Mouse (Mus musculus) MEL (cell line): ENCODE data around the gene Whamm. TPM values are rescaled to one million over a fixed set of nuclear protein-coding genes. Genes with fewer than 3 reads are reported as not detected.
A peak's percentile ranks its signal among the peaks of the same experiment; 100 is the strongest.

ENCODE experiments used
- DNase-seq: peaks from one replicate; pipeline ENCODE4 v3.0.0; 2011; ENCODE audit warnings: low read depth, low spot score
- H3K27ac ChIP-seq: 2 replicates; pipeline ENCODE4 v1.5.1; 2012; ENCODE audit warnings: low read depth, mild to moderate bottlenecking, control low read depth, low read length, moderate library complexity; ENCODE audit not compliant: control insufficient read depth
- H3K27me3 ChIP-seq, 2 experiments: fragments of 150-350 bp in 1 of 2; sonication (generic) in 1 of 2; 2 replicates each; pipeline ENCODE4 v1.6.1; 2012; ENCODE audit warnings: low read length in 2 of 2, mild to moderate bottlenecking in 2 of 2, improper control_type of control experiment in 1 of 2, moderate library complexity in 1 of 2; ENCODE audit not compliant: insufficient read depth in 2 of 2, control insufficient read depth in 1 of 2
- H3K36me3 ChIP-seq, 2 experiments: 2 replicates each; pipeline ENCODE4 v1.6.1; 2012 to 2014; ENCODE audit warnings: low read length in 2 of 2, improper control_type of control experiment in 1 of 2, inconsistent platforms in 1 of 2, mild to moderate bottlenecking in 1 of 2; ENCODE audit not compliant: insufficient read depth in 2 of 2, control insufficient read depth in 1 of 2
- H3K4me1 ChIP-seq, 2 experiments: fragments of 150-350 bp in 1 of 2; sonication (generic) in 1 of 2; 2 replicates each; pipeline ENCODE4 v1.6.1; 2012; ENCODE audit warnings: low read length in 2 of 2, improper control_type of control experiment in 1 of 2, mild to moderate bottlenecking in 1 of 2; ENCODE audit not compliant: insufficient read depth in 2 of 2, control insufficient read depth in 1 of 2
- H3K4me3 ChIP-seq, 2 experiments: fragments of 150-350 bp in 1 of 2; sonication (generic) in 1 of 2; 2 replicates each; pipeline ENCODE4 v1.5.1; 2012; ENCODE audit warnings: low read depth in 2 of 2, low read length in 2 of 2, mild to moderate bottlenecking in 2 of 2, moderate library complexity in 2 of 2, control low read depth in 1 of 2, improper control_type of control experiment in 1 of 2; ENCODE audit not compliant: control insufficient read depth in 1 of 2, insufficient read depth in 1 of 2
- H3K79me2 ChIP-seq: 2 replicates; pipeline ENCODE4 v1.6.1; 2012; ENCODE audit warnings: mild to moderate bottlenecking, low read length, moderate library complexity; ENCODE audit not compliant: control insufficient read depth, poor library complexity, insufficient read depth
- H3K9ac ChIP-seq: 2 replicates; pipeline ENCODE4 v1.6.1; 2012; ENCODE audit warnings: low read depth, mild to moderate bottlenecking, control low read depth, low read length, moderate library complexity; ENCODE audit not compliant: control insufficient read depth, poor library complexity, severe bottlenecking
- H3K9me3 ChIP-seq: fragments of 150-350 bp; sonication (generic); replicated peaks from 2 replicates; pipeline ENCODE4 v1.6.1; 2012; ENCODE audit warnings: mild to moderate bottlenecking, low read length, improper control_type of control experiment, moderate library complexity; ENCODE audit not compliant: insufficient read depth
- CTCF ChIP-seq, 3 experiments: IDR thresholded peaks in 2 of 3; conservative IDR thresholded peaks in 1 of 3; 2 replicates each; pipeline ENCODE4 v1.5.1; 2011 to 2012; ENCODE audit warnings: low read length in 3 of 3, low read depth in 2 of 3, mild to moderate bottlenecking in 2 of 3, improper control_type of control experiment in 1 of 3, inconsistent platforms in 1 of 3, mixed read lengths in 1 of 3, moderate library complexity in 1 of 3; ENCODE audit not compliant: control insufficient read depth in 1 of 3, insufficient read depth in 1 of 3, poor library complexity in 1 of 3, severe bottlenecking in 1 of 3
- EP300 ChIP-seq, 2 experiments: IDR thresholded peaks; 2 replicates each; pipeline ENCODE4 v1.6.1; 2011; ENCODE audit warnings: improper control_type of control experiment in 2 of 2, low read length in 2 of 2, low read depth in 1 of 2, mild to moderate bottlenecking in 1 of 2
- ETS1 ChIP-seq: IDR thresholded peaks from 2 replicates; pipeline ENCODE4 v1.6.1; 2012; ENCODE audit warnings: low read depth, mild to moderate bottlenecking, inconsistent platforms, low read length, improper control_type of control experiment, moderate library complexity
- GABPA ChIP-seq: IDR thresholded peaks from 2 replicates; pipeline ENCODE4 v1.6.1; 2012; ENCODE audit warnings: low read depth, mild to moderate bottlenecking, inconsistent platforms, low read length, improper control_type of control experiment, moderate library complexity
- GATA1 ChIP-seq: IDR thresholded peaks from 2 replicates; pipeline ENCODE4 v1.6.1; 2011; ENCODE audit warnings: low read depth, low read length, improper control_type of control experiment
- MAZ ChIP-seq: IDR thresholded peaks from 2 replicates; pipeline ENCODE4 v1.6.1; 2012; ENCODE audit warnings: low read depth, mild to moderate bottlenecking, inconsistent platforms, low read length, improper control_type of control experiment
- MXI1 ChIP-seq: IDR thresholded peaks from 2 replicates; pipeline ENCODE4 v1.6.1; 2011; ENCODE audit warnings: mild to moderate bottlenecking, low read depth, low read length, improper control_type of control experiment
- MYB ChIP-seq: IDR thresholded peaks from 2 replicates; pipeline ENCODE4 v1.6.1; 2011; ENCODE audit warnings: mild to moderate bottlenecking, low read depth, low read length, improper control_type of control experiment
- MYC ChIP-seq: IDR thresholded peaks from 2 replicates; pipeline ENCODE4 v1.6.1; 2011; ENCODE audit warnings: low read depth, mild to moderate bottlenecking, low read length, improper control_type of control experiment, moderate library complexity
- NELFE ChIP-seq: IDR thresholded peaks from 2 replicates; pipeline ENCODE4 v1.6.1; 2011; ENCODE audit warnings: low read depth, low read length, improper control_type of control experiment
- NRF1 ChIP-seq: IDR thresholded peaks from 2 replicates; pipeline ENCODE4 v1.6.1; 2014; ENCODE audit warnings: low read depth, mild to moderate bottlenecking, inconsistent platforms, low read length, improper control_type of control experiment, moderate library complexity; ENCODE audit not compliant: poor library complexity, insufficient read depth, severe bottlenecking
- RCOR1 ChIP-seq: IDR thresholded peaks from 2 replicates; pipeline ENCODE4 v1.6.1; 2012; ENCODE audit warnings: low read depth, mild to moderate bottlenecking, inconsistent platforms, low read length, improper control_type of control experiment
- SIN3A ChIP-seq: IDR thresholded peaks from 2 replicates; pipeline ENCODE4 v1.6.1; 2012; ENCODE audit warnings: low read length, improper control_type of control experiment, inconsistent platforms
- TAL1 ChIP-seq: IDR thresholded peaks from 2 replicates; pipeline ENCODE4 v1.6.1; 2012; ENCODE audit warnings: mild to moderate bottlenecking, inconsistent platforms, low read length, moderate library complexity, mixed read lengths
- TBP ChIP-seq: IDR thresholded peaks from 2 replicates; pipeline ENCODE4 v1.8.0; 2011; ENCODE audit warnings: low read depth, low read length, improper control_type of control experiment
- TCF12 ChIP-seq: IDR thresholded peaks from 2 replicates; pipeline ENCODE4 v1.6.1; 2014; ENCODE audit warnings: low read depth, mild to moderate bottlenecking, inconsistent platforms, low read length, improper control_type of control experiment, moderate library complexity
- UBTF ChIP-seq: IDR thresholded peaks from 2 replicates; pipeline ENCODE4 v1.6.1; 2012; ENCODE audit warnings: low read depth, mild to moderate bottlenecking, inconsistent platforms, low read length, improper control_type of control experiment, moderate library complexity, borderline replicate concordance; ENCODE audit not compliant: insufficient read depth
- USF2 ChIP-seq, 2 experiments: IDR thresholded peaks; 2 replicates each; pipeline ENCODE4 v1.6.1; 2011 to 2012; ENCODE audit warnings: improper control_type of control experiment in 2 of 2, low read length in 2 of 2, borderline replicate concordance in 1 of 2, inconsistent platforms in 1 of 2, low read depth in 1 of 2, mild to moderate bottlenecking in 1 of 2; ENCODE audit not compliant: insufficient read depth in 1 of 2
- ZKSCAN1 ChIP-seq: IDR thresholded peaks from 2 replicates; pipeline ENCODE4 v1.6.1; 2012; ENCODE audit warnings: low read depth, mild to moderate bottlenecking, inconsistent platforms, low read length, improper control_type of control experiment, moderate library complexity
- ZNF384 ChIP-seq: IDR thresholded peaks from 2 replicates; pipeline ENCODE4 v1.6.1; 2012; ENCODE audit warnings: low read depth, mild to moderate bottlenecking, inconsistent platforms, low read length, improper control_type of control experiment
- polyA plus RNA-seq, 2 experiments: library from polyadenylated mRNA; stranded (reverse) in 1 of 2; unstranded in 1 of 2; fragments of >175 nt in 1 of 2; fragments of >200 nt in 1 of 2; gene quantifications; 2 replicates each; pipeline versions ENCODE4 v1.2.1 to v1.2.4; 2012; ENCODE audit warnings: low replicate concordance in 2 of 2, low read depth in 1 of 2; ENCODE audit not compliant: insufficient read length in 2 of 2, insufficient read depth in 1 of 2, missing spikeins in 1 of 2
- total RNA-seq: library from RNA; depleted of rRNA; stranded (reverse); fragments of 300-350 nt; gene quantifications from 2 replicates; pipeline ENCODE4 v1.2.3, GENCODE M21; 2012

Gene Whamm
- total and polyA plus RNA-seq, 3 experiments: 9.4 to 22.9 TPM; not detected in 1

GRCm38 (mm10) chr7:81579312-81579711 lies 8.2 kb downstream of the Whamm start:
- Histone ChIP-seq H3K36me3 (peaks cover 0 to 32% of the 10 kb centered on the region in 2 experiments), H3K9ac (no peak overlapping the region), H3K4me1 (no peaks in the 10 kb centered on the region), H3K27ac (no peak overlapping the region)
- no peak for DNase-seq
- TF ChIP-seq UBTF: no peak
- TF ChIP-seq ETS1: no peak
- no peak for TF ChIP-seq NRF1
- no peak for TF ChIP-seq ZKSCAN1
- TF ChIP-seq MYC: no peak
- TF ChIP-seq NELFE: no peak
- TF ChIP-seq MYB: no peak
- no peak for TF ChIP-seq TBP
- no peak for TF ChIP-seq SIN3A
- no peak for TF ChIP-seq MAZ
- TF ChIP-seq EP300 (IDR thresholded peaks at IDR 0.05; ENCODE audit: low read depth in 1 of 2, low read length in 2 of 2): no peak
- no peak for TF ChIP-seq RCOR1
- no peak for TF ChIP-seq ZNF384
- TF ChIP-seq MXI1: no peak
- TF ChIP-seq TAL1: no peak
- no peak for TF ChIP-seq TCF12
- TF ChIP-seq GABPA: no peak
- TF ChIP-seq USF2 (IDR thresholded peaks at IDR 0.05; ENCODE audit: borderline replicate concordance in 1 of 2, insufficient read depth in 1 of 2, low read depth in 1 of 2, low read length in 2 of 2): no peak
- TF ChIP-seq GATA1: no peak
- TF ChIP-seq, all 39 proteins: peak for 0
- Histone ChIP-seq H3K9me3 (no peaks in the 10 kb centered on the region), H3K27me3 (no peaks in the 10 kb centered on the region), H3K4me3 (no peak overlapping the region), H3K79me2 (peaks cover 5% of the 10 kb centered on the region; the same call in 1 of the 2 replicates)

GRCm38 (mm10) chr7:81583512-81583911 lies 12.4 kb downstream of the Whamm start:
- H3K27me3 ChIP-seq: no peaks in the 10 kb centered on the region
- TF ChIP-seq UBTF: no peak
- no peak for TF ChIP-seq NRF1
- peak in 1 of 3 experiments; percentile 16; a peak in 2 of 6 replicates for TF ChIP-seq CTCF (IDR thresholded peaks at IDR 0.05 in 2 of 3, conservative IDR thresholded peaks at IDR 0.05 in 1 of 3; ENCODE audit: control insufficient read depth in 1 of 3, insufficient read depth in 1 of 3, low read depth in 2 of 3, low read length in 3 of 3, poor library complexity in 1 of 3, severe bottlenecking in 1 of 3)
- H3K4me1 ChIP-seq: no peaks in the 10 kb centered on the region
- H3K4me3 ChIP-seq: no peak overlapping the region
- no peak for DNase-seq
- H3K36me3 ChIP-seq: peaks cover 0 to 37% of the 10 kb centered on the region in 2 experiments; a peak in 2 of 4 replicates
- H3K9me3 ChIP-seq: no peaks in the 10 kb centered on the region
- H3K9ac ChIP-seq: no peak overlapping the region
- H3K79me2 ChIP-seq: no peaks in the 10 kb centered on the region
- H3K27ac ChIP-seq: no peak overlapping the region
